In genomic region chr11:113733631-113734364, GRCm38 (mm10) we compare ENCODE assay signal across 9 mouse cellular contexts. TPM values are rescaled to one million over a fixed set of nuclear protein-coding genes. Genes with fewer than 3 reads are reported as not detected.
DNase-seq lines count a peak whose midpoint lies in the region; ATAC-seq and TF ChIP-seq lines count a peak whose summit lies in the region.
"Had no signal": no experiment of that assay in that cellular context is flagged by ENCODE, and none has a peak within 500 bp of the region (broad histone marks: within the 10 kb centered on the region; RNA-seq: fewer than 3 reads in every experiment).

No protein-coding gene starts in this region.

- no peak for TF ChIP-seq RAD21 in MEL (IDR thresholded peaks at IDR 0.05; ENCODE audit: low read depth, low read length)

- no peak overlapping the region for H3K27ac ChIP-seq in MEL (ENCODE audit: control insufficient read depth, low read depth, low read length)
- H3K27ac ChIP-seq in lung, embryonic 14.5 days (ENCODE audit: low read depth), result peak overlapping the region; percentile 75

- no peaks in the 10 kb centered on the region for H3K9me3 ChIP-seq in MEL (replicated peaks; ENCODE audit: insufficient read depth, low read length)
- no peaks in the 10 kb centered on the region for H3K9me3 ChIP-seq in lung, embryonic 14.5 days (ENCODE audit: low read depth, low read length)

- H3K36me3 ChIP-seq in MEL (ENCODE audit: control insufficient read depth in 1 of 2, insufficient read depth in 2 of 2, low read length in 2 of 2), result peaks cover 7 to 12% of the 10 kb centered on the region in 2 experiments; a peak in 3 of 4 replicates
- H3K36me3 ChIP-seq in lung, embryonic 14.5 days (ENCODE audit: insufficient read depth), result peaks cover 41% of the 10 kb centered on the region

- H3K4me1 ChIP-seq in MEL (ENCODE audit: control insufficient read depth in 1 of 2, insufficient read depth in 2 of 2, low read length in 2 of 2), result peaks cover 0 to 23% of the 10 kb centered on the region in 2 experiments; a peak in 3 of 4 replicates
- H3K4me1 ChIP-seq in lung, embryonic 14.5 days (ENCODE audit: insufficient read depth), result peaks cover 39% of the 10 kb centered on the region

- peaks cover 22% of the 10 kb centered on the region for H3K79me2 ChIP-seq in MEL (ENCODE audit: control insufficient read depth, insufficient read depth, low read length, poor library complexity)

- WGBS in lung, embryonic 14.5 days, result 31% methylated on average over 6 of the region's 6 CpGs

- H3K9ac ChIP-seq in MEL (ENCODE audit: control insufficient read depth, low read depth, low read length, poor library complexity, severe bottlenecking), result no peak overlapping the region
- H3K9ac ChIP-seq in lung, embryonic 14.5 days, result no peak overlapping the region; the same call in 1 of the 2 replicates

- peak; percentile 76 for ATAC-seq in lung, embryonic 14.5 days (ENCODE audit: insufficient read depth)

- no peaks in the 10 kb centered on the region for H3K27me3 ChIP-seq in MEL (ENCODE audit: control insufficient read depth in 1 of 2, insufficient read depth in 2 of 2, low read length in 2 of 2)
- no peaks in the 10 kb centered on the region for H3K27me3 ChIP-seq in lung, embryonic 14.5 days (ENCODE audit: insufficient read depth, low read length)

- peak; percentile 47 for DNase-seq in embryo, embryonic 10 days (ENCODE audit: low spot score)
- DNase-seq in embryo, embryonic 10.5 days (ENCODE audit: low spot score), result no peak
- peak; percentile 62 for DNase-seq in MEL (ENCODE audit: low read depth, low spot score)
- DNase-seq in heart, postnatal 4 days, result peak; percentile 48
- DNase-seq in lung, embryonic 14.5 days, result peak; percentile 75
- peak; percentile 73 for DNase-seq in urinary bladder, postnatal 14 days (ENCODE audit: low spot score)
- no peak for DNase-seq in right cerebral cortex, postnatal 14 days
- DNase-seq in gastrocnemius, adult 18-20 months (ENCODE audit: low spot score), result no peak

- TF ChIP-seq CTCF in MEL (IDR thresholded peaks at IDR 0.05 in 2 of 3, conservative IDR thresholded peaks at IDR 0.05 in 1 of 3; ENCODE audit: control insufficient read depth in 1 of 3, insufficient read depth in 1 of 3, low read depth in 2 of 3, low read length in 3 of 3, poor library complexity in 1 of 3, severe bottlenecking in 1 of 3), result no peak
- TF ChIP-seq CTCF in lung, embryonic 14.5 days (IDR thresholded peaks at IDR 0.05; ENCODE audit: low read depth), result no peak

- H3K4me3 ChIP-seq in MEL (ENCODE audit: control insufficient read depth in 1 of 2, insufficient read depth in 1 of 2, low read depth in 2 of 2, low read length in 2 of 2), result no peak overlapping the region
- no peak overlapping the region for H3K4me3 ChIP-seq in lung, embryonic 14.5 days (ENCODE audit: low read depth, low read length)

- peak in 1 of 2 experiments; percentile 64; a peak in 2 of 4 replicates for TF ChIP-seq EP300 in MEL (IDR thresholded peaks at IDR 0.05; ENCODE audit: low read depth in 1 of 2, low read length in 2 of 2)

- H3K4me2 ChIP-seq in lung, embryonic 14.5 days, result 0 out of 2 replicates have a peak overlapping the region, but pooled peaks have one; percentile 18

- TF ChIP-seq POLR2A in MEL (IDR thresholded peaks at IDR 0.05; ENCODE audit: control insufficient read depth in 1 of 2, insufficient read depth in 1 of 2, low read depth in 1 of 2, low read length in 2 of 2, poor library complexity in 1 of 2), result no peak

TF ChIP-seq in MEL, 35 proteins besides CTCF, POLR2A, EP300 and RAD21:
- TF ChIP-seq ZMIZ1 (IDR thresholded peaks at IDR 0.05; ENCODE audit: low read depth, low read length), result no peak
- peak; percentile 39; the same call in 1 of the 2 replicates for TF ChIP-seq ETS1 (IDR thresholded peaks at IDR 0.05; ENCODE audit: low read depth, low read length)
- peak; percentile 83; the same call in 1 of the 2 replicates for TF ChIP-seq JUND (IDR thresholded peaks at IDR 0.05; ENCODE audit: low read depth, low read length)

RNA-seq across cellular contexts. Expression of gene Cdc42ep4, which starts 17.9 kb away (rescaled TPM):
- total RNA-seq in MEL (2012; rRNA removed), result 25.3 and 27.7 TPM in 2 replicates
- polyA plus RNA-seq in MEL (2012; ENCODE audit: insufficient read depth in 1 of 2, insufficient read length in 2 of 2, low read depth in 1 of 2, low replicate concordance in 2 of 2, missing spikeins in 1 of 2), result 10 to 100 TPM in 1 of 2 experiments, not detected in 1; 39.0 TPM
- total RNA-seq in heart, postnatal 4 days (2021), result 10 to 100 TPM; 18.7 to 20.7 TPM
- polyA plus RNA-seq in lung, embryonic 14.5 days (2014; fragmentation: Nextera tagmentation; extraction: Ambion mirVana), result 86.6 and 86.9 TPM in 2 replicates
- total RNA-seq in gastrocnemius, adult 18-20 months (2021), result 1 to 10 TPM; 4.5 to 7.4 TPM

RNA-seq across cellular contexts. Expression of gene Cpsf4l, which starts 24.0 kb away (rescaled TPM):
- not detected in 2 replicates for total RNA-seq in MEL (2012; rRNA removed)
- under 1 TPM in 1 of 2 experiments, not detected in 1; 0.70 TPM for polyA plus RNA-seq in MEL (2012; ENCODE audit: insufficient read depth in 1 of 2, insufficient read length in 2 of 2, low read depth in 1 of 2, low replicate concordance in 2 of 2, missing spikeins in 1 of 2)
- not detected for total RNA-seq in heart, postnatal 4 days (2021)
- polyA plus RNA-seq in lung, embryonic 14.5 days (2014; fragmentation: Nextera tagmentation; extraction: Ambion mirVana), result 0.35 and 0.59 TPM in 2 replicates
- not detected for total RNA-seq in gastrocnemius, adult 18-20 months (2021)
- total RNA-seq: heart, adult 18-20 months had no signal

RNA-seq across cellular contexts. Expression of gene D11Wsu47e, which starts 49.6 kb away (rescaled TPM):
- 32.5 and 40.6 TPM in 2 replicates for total RNA-seq in MEL (2012; rRNA removed)
- polyA plus RNA-seq in MEL (2012; ENCODE audit: insufficient read depth in 1 of 2, insufficient read length in 2 of 2, low read depth in 1 of 2, low replicate concordance in 2 of 2, missing spikeins in 1 of 2), result 10 to 100 TPM in 1 of 2 experiments, not detected in 1; 25.0 TPM
- 1 to 10 TPM; 9.1 to 9.9 TPM for total RNA-seq in heart, postnatal 4 days (2021)
- polyA plus RNA-seq in lung, embryonic 14.5 days (2014; fragmentation: Nextera tagmentation; extraction: Ambion mirVana), result 20.9 and 22.9 TPM in 2 replicates
- total RNA-seq in gastrocnemius, adult 18-20 months (2021), result 1 to 10 TPM; 3.2 to 6.6 TPM

RNA-seq across cellular contexts. Expression of gene Fam104a, which starts 49.8 kb away (rescaled TPM):
- 34.6 and 38.1 TPM in 2 replicates for total RNA-seq in MEL (2012; rRNA removed)
- 10 to 100 TPM in 1 of 2 experiments, not detected in 1; 33.6 TPM for polyA plus RNA-seq in MEL (2012; ENCODE audit: insufficient read depth in 1 of 2, insufficient read length in 2 of 2, low read depth in 1 of 2, low replicate concordance in 2 of 2, missing spikeins in 1 of 2)
- total RNA-seq in heart, postnatal 4 days (2021), result 10 to 100 TPM; 25.2 to 27.3 TPM
- polyA plus RNA-seq in lung, embryonic 14.5 days (2014; fragmentation: Nextera tagmentation; extraction: Ambion mirVana), result 46.6 and 52.0 TPM in 2 replicates
- 10 to 100 TPM; 32.7 to 34.4 TPM for total RNA-seq in gastrocnemius, adult 18-20 months (2021)

Comparison
In these comparisons a context has a peak if more than half of its experiments do, and no peak if none do; other contexts are left out.
1. DNase-seq: peak in embryo, embryonic 10 days (single experiment), MEL (single experiment), heart, postnatal 4 days (single experiment), lung, embryonic 14.5 days (single experiment) and urinary bladder, postnatal 14 days (single experiment); none in embryo, embryonic 10.5 days (single experiment), right cerebral cortex, postnatal 14 days (single experiment) and gastrocnemius, adult 18-20 months (single experiment).